Mouse (Mus musculus): ENCODE measurements around the gene Olfr380.

GRCm38 (mm10) chr11:73491503-73491902 is 34.2 kb upstream of the Olfr380 start, which contains the start of gene Olfr381:
- TF ChIP-seq CTCF (IDR thresholded peaks at IDR 0.05; ENCODE audit: low read depth) (no peak), EP300 (IDR thresholded peaks at IDR 0.05; ENCODE audit: low read depth) (no peak)
